Mouse (Mus musculus) myocyte (in vitro differentiated cells): Measurements from ENCODE around the gene Tctn1. TPM values are rescaled to one million over a fixed set of nuclear protein-coding genes. Genes with fewer than 3 reads are reported as not detected.

Source experiments
- H3K27me3 ChIP-seq: one replicate; pipeline ENCODE4 v1.6.1; 2011; ENCODE audit not compliant: control insufficient read depth, insufficient read depth, insufficient read length
- H3K36me3 ChIP-seq: one replicate; pipeline ENCODE4 v1.6.1; 2011; ENCODE audit not compliant: control insufficient read depth, insufficient read depth
- H3K4me2 ChIP-seq: one replicate; pipeline ENCODE4 v1.6.1; 2011; ENCODE audit warnings: low read depth, control low read depth
- H3K4me3 ChIP-seq: one replicate; pipeline ENCODE4 v1.5.1; 2011; ENCODE audit warnings: mild to moderate bottlenecking, control low read depth, moderate library complexity
- H3K79me2 ChIP-seq: one replicate; pipeline ENCODE4 v1.6.1; 2011; ENCODE audit not compliant: control insufficient read depth, insufficient read depth
- H3ac ChIP-seq: one replicate; pipeline ENCODE4 v1.6.1; 2011; ENCODE audit not compliant: control insufficient read depth, insufficient read length
- CEBPB ChIP-seq: IDR thresholded peaks from 2 replicates; pipeline ENCODE4 v1.6.1; 2011; ENCODE audit warnings: mild to moderate bottlenecking, moderate library complexity; ENCODE audit not compliant: poor library complexity, insufficient read depth, severe bottlenecking
- E2F4 ChIP-seq: IDR thresholded peaks from one replicate; pipeline ENCODE4 v1.6.1; 2011; ENCODE audit warnings: mild to moderate bottlenecking, control low read depth, moderate library complexity; ENCODE audit not compliant: insufficient read depth
- MAX ChIP-seq: IDR thresholded peaks from one replicate; pipeline ENCODE4 v1.6.1; 2011; ENCODE audit warnings: low read depth, mild to moderate bottlenecking, control low read depth
- MYOD1 ChIP-seq, 3 experiments: IDR thresholded peaks; one replicate each; pipeline ENCODE4 v1.6.1; 2011; ENCODE audit warnings: control low read depth in 2 of 3, low read depth in 2 of 3, mild to moderate bottlenecking in 2 of 3, moderate library complexity in 1 of 3; ENCODE audit not compliant: insufficient read length in 2 of 3, control insufficient read depth in 1 of 3
- MYOG ChIP-seq, 3 experiments: IDR thresholded peaks; one replicate each; pipeline ENCODE4 v1.6.1; 2011; ENCODE audit warnings: control low read depth in 2 of 3, low read depth in 2 of 3, mild to moderate bottlenecking in 2 of 3; ENCODE audit not compliant: insufficient read length in 2 of 3, control insufficient read depth in 1 of 3, insufficient read depth in 1 of 3
- POLR2A ChIP-seq: IDR thresholded peaks from one replicate; pipeline ENCODE4 v1.6.1; 2011; ENCODE audit warnings: low read depth, mild to moderate bottlenecking, control low read depth, moderate library complexity; ENCODE audit not compliant: insufficient read length
- POLR2AphosphoS2 ChIP-seq: IDR thresholded peaks from one replicate; pipeline ENCODE4 v1.6.1; 2011; ENCODE audit warnings: low read depth, control low read depth; ENCODE audit not compliant: insufficient read length
- REST ChIP-seq: IDR thresholded peaks from one replicate; pipeline ENCODE4 v1.6.1; 2011; ENCODE audit warnings: mild to moderate bottlenecking, control low read depth, moderate library complexity; ENCODE audit not compliant: insufficient read depth, insufficient read length
- SRF ChIP-seq: IDR thresholded peaks from one replicate; pipeline ENCODE4 v1.6.1; 2011; ENCODE audit warnings: low read depth; ENCODE audit not compliant: control insufficient read depth, insufficient read length
- TCF12 ChIP-seq: IDR thresholded peaks from one replicate; pipeline ENCODE4 v1.6.1; 2011; ENCODE audit warnings: mild to moderate bottlenecking, control low read depth; ENCODE audit not compliant: poor library complexity, insufficient read depth, severe bottlenecking
- TCF3 ChIP-seq: IDR thresholded peaks from one replicate; pipeline ENCODE4 v1.6.1; 2011; ENCODE audit warnings: low read depth, control low read depth; ENCODE audit not compliant: insufficient read length
- USF1 ChIP-seq: IDR thresholded peaks from one replicate; pipeline ENCODE4 v1.6.1; 2011; ENCODE audit warnings: low read depth, mild to moderate bottlenecking, control low read depth, moderate library complexity
- polyA plus RNA-seq: library from polyadenylated mRNA; unstranded; fragments of >200 nt; fragmentation: generic; extraction: Trizol; gene quantifications from one replicate; pipeline ENCODE4 v1.2.1, GENCODE M21; 2012; ENCODE audit warnings: missing spikeins

Tctn1 gene
- polyA plus RNA-seq, 1 experiment, result 4.7 TPM

DNA sequence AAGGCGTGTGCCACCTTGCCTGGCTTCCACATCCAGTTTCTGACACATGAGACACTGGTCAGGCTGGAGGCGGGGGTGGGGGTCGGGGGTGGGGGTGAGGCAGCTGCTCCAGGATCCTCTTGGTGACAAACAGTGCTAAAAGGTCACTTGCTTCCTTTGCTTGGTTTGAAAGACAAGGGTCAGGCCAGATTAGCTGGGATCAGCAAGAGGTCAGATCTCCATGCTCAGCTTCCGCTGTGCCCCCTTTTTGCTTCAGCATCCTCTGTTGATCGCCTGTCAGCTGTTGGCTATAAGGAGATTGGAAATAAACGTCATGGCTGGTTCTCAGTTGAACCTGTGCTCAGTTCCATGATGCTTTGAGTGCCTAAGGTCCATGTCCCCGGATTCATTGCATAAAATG lies 73.8 kb downstream of the Tctn1 start:
- no peaks in the 10 kb centered on the region for H3K36me3 ChIP-seq
- H3K27me3 ChIP-seq, result peaks cover 7% of the 10 kb centered on the region
- no peak overlapping the region for H3ac ChIP-seq
- H3K79me2 ChIP-seq, result no peaks in the 10 kb centered on the region
- no peak overlapping the region for H3K4me2 ChIP-seq
- H3K4me3 ChIP-seq, result no peak overlapping the region
- TF ChIP-seq MYOD1 (IDR thresholded peaks at IDR 0.05; ENCODE audit: control insufficient read depth in 1 of 3, insufficient read length in 2 of 3, low read depth in 2 of 3) (no peak), REST (no peak), MAX (no peak), CEBPB (no peak), TCF3 (no peak), POLR2AphosphoS2 (no peak), E2F4 (no peak), TCF12 (no peak), POLR2A (no peak), USF1 (no peak), MYOG (IDR thresholded peaks at IDR 0.05; ENCODE audit: control insufficient read depth in 1 of 3, insufficient read depth in 1 of 3, insufficient read length in 2 of 3, low read depth in 2 of 3) (no peak), SRF (no peak)

DNA sequence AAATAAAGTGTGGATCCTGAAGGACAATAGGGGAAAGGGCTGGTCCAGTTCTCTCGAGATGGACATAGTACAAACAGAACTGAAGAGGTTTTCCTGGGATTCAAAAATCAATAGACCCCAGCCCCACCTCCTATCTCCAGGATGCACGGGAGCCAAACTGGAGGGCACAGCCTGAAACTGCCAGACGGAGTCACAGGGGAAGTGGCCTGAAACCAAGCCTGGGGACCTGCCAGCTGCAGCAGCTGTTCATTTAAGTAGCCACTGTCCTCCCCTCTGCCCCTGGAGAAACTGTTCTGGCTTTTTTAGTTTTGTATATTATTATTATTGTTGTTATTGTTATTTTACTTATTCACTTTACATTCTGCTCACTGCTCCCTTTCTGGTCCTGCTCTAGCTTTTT lies 75.1 kb downstream of the Tctn1 start:
- Histone ChIP-seq H3K36me3 (no peaks in the 10 kb centered on the region), H3K79me2 (no peaks in the 10 kb centered on the region), H3ac (no peak overlapping the region), H3K4me3 (no peak overlapping the region), H3K27me3 (peaks cover 7% of the 10 kb centered on the region), H3K4me2 (no peak overlapping the region)
- TF ChIP-seq USF1, result no peak
- no peak for TF ChIP-seq TCF12
- no peak for TF ChIP-seq POLR2AphosphoS2
- TF ChIP-seq REST, result no peak
- TF ChIP-seq MYOG (IDR thresholded peaks at IDR 0.05; ENCODE audit: control insufficient read depth in 1 of 3, insufficient read depth in 1 of 3, insufficient read length in 2 of 3, low read depth in 2 of 3), result no peak
- TF ChIP-seq POLR2A, result no peak
- no peak for TF ChIP-seq TCF3

Other genes starting within 250 kb of the Tctn1 start
- 0.62 TPM for gene Cux2, start 214.4 kb downstream of the Tctn1 start, polyA plus RNA-seq
- gene Myl2, start 163.5 kb downstream of the Tctn1 start, polyA plus RNA-seq, result 3.3 TPM
- gene Ccdc63, start 123.6 kb downstream of the Tctn1 start, polyA plus RNA-seq, result not detected
- 136 TPM for gene Ppp1cc, start 106.2 kb downstream of the Tctn1 start, polyA plus RNA-seq
- gene Hvcn1, start 57.7 kb downstream of the Tctn1 start, polyA plus RNA-seq, result 0.08 TPM
- gene Pptc7, start 19.9 kb upstream of the Tctn1 start, polyA plus RNA-seq, result 6.2 TPM
- gene Rad9b, start 89.8 kb upstream of the Tctn1 start, polyA plus RNA-seq, result 1.9 TPM
- gene Vps29, start 89.9 kb upstream of the Tctn1 start, polyA plus RNA-seq, result 139 TPM
- gene Gpn3, start 107.4 kb upstream of the Tctn1 start, polyA plus RNA-seq, result 18.9 TPM
- gene Fam216a, start 107.9 kb upstream of the Tctn1 start, polyA plus RNA-seq, result 27.7 TPM
- gene Arpc3, start 127.4 kb upstream of the Tctn1 start, polyA plus RNA-seq, result 217 TPM
- gene Anapc7, start 157.2 kb upstream of the Tctn1 start, polyA plus RNA-seq, result 62.7 TPM
- 295 TPM for gene Atp2a2, start 237.8 kb upstream of the Tctn1 start, polyA plus RNA-seq